Mouse (Mus musculus) neural tube, embryonic 14.5 days (tissue): ENCODE measurements at regions not wholly inside any gene's neighbourhood (a gene's known extent, or its start where the extent isn't known, plus 50 kb on each side); places are given as distances from the start of the nearest gene placed in this dataset.

ENCODE experiments used
- ATAC-seq: fragments of 200-750 bp; cut with Nextera tagmentation; 2 replicates; pipeline ENCODE4 v1.8.0; 2017; ENCODE audit warnings: low read depth, mild to moderate bottlenecking, moderate TSS enrichment, moderate library complexity
- H3K27ac ChIP-seq: fragments of 300-500 bp; sonication (generic); 2 replicates; pipeline ENCODE4 v1.5.1; 2014; ENCODE audit warnings: low read depth, mild to moderate bottlenecking, control low read depth, low read length, moderate library complexity, mixed read lengths
- H3K27me3 ChIP-seq: fragments of 300-500 bp; sonication (generic); 2 replicates; pipeline ENCODE4 v1.6.1; 2014; ENCODE audit warnings: low read length; ENCODE audit not compliant: control insufficient read depth, insufficient read depth
- H3K36me3 ChIP-seq: fragments of 300-500 bp; sonication (generic); 2 replicates; pipeline ENCODE4 v1.6.1; 2014; ENCODE audit warnings: low read length, mixed read lengths; ENCODE audit not compliant: control insufficient read depth, insufficient read depth
- H3K4me1 ChIP-seq: fragments of 300-500 bp; sonication (generic); 2 replicates; pipeline ENCODE4 v1.6.1; 2014; ENCODE audit warnings: low read length; ENCODE audit not compliant: control insufficient read depth, insufficient read depth
- H3K4me2 ChIP-seq: fragments of 300-500 bp; sonication (generic); 2 replicates; pipeline ENCODE4 v1.6.1; 2014; ENCODE audit warnings: mild to moderate bottlenecking, low read depth, low read length, control low read depth
- H3K4me3 ChIP-seq: fragments of 300-500 bp; sonication (generic); 2 replicates; pipeline ENCODE4 v1.5.1; 2014; ENCODE audit warnings: low read depth, low read length, control low read depth, mixed read lengths
- H3K9ac ChIP-seq: fragments of 300-500 bp; sonication (generic); replicated peaks from 2 replicates; pipeline ENCODE4 v1.6.1; 2014; ENCODE audit warnings: low read depth, mild to moderate bottlenecking, control low read depth, low read length, mixed read lengths
- H3K9me3 ChIP-seq: fragments of 300-500 bp; sonication (generic); 2 replicates; pipeline ENCODE4 v1.6.1; 2016; ENCODE audit warnings: low read length; ENCODE audit not compliant: control insufficient read depth
- WGBS: fragments of 180-500 bp; shearing (Covaris S2); extraction: QIAGEN DNeasy Blood & Tissue Kit; methylation state at CpG from one replicate; pipeline ENCODE4 v1.1.7; 2014; 5-methylcytosine and 5-hydroxymethylcytosine counted together

DNA sequence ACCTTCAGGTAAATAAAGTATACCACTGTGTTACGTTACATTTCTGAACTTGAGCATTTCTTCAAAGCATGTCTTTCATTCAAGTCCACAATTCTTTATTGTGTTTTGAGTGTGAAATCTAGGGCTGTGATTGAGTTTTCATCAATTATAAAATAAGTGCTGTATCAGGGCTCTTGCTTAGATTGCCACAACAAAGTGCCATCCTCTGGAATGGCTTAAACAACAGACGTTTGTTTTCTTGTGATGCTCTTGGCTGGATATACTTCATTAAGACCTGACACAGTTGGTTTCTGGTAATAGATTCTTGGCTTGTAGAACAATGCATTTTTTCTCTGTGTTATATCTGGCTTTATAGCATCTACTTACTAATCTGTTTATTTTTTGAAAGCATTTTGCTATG, 674.3 kb upstream of the Marcks start:
- Histone ChIP-seq H3K27me3 (no peaks in the 10 kb centered on the region), H3K4me3 (no peak overlapping the region), H3K9ac (no peak overlapping the region), H3K9me3 (no peaks in the 10 kb centered on the region), H3K4me2 (no peak overlapping the region), H3K27ac (no peak overlapping the region), H3K36me3 (no peaks in the 10 kb centered on the region), H3K4me1 (peaks cover 4% of the 10 kb centered on the region)
- no peak for ATAC-seq
- WGBS = 25% methylated on average over 2 of the region's 2 CpGs

DNA sequence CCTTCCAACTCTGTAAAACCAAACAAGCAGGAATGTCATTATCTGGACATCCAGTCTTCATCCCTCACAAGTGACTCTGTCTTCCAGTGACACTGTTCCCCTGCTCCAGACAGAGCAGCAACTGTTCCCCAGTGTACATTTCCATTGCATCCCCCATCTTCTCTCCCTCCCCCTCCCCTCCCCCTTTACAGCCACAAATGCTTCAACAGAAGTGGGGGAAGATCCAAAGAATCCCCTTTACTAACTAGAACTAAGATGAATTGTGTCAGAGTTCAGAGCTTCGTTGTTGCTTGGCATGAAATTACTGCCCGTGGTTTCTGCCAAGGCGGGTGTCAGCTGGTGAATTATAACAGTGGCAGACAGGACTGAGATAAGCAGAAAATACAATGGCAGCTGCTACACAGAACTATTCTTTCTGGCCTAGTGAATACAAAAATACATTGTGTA, 673.7 kb upstream of the Marcks start:
- H3K4me1 ChIP-seq = peaks cover 4% of the 10 kb centered on the region
- no peak overlapping the region for H3K27ac ChIP-seq
- H3K9ac ChIP-seq = no peak overlapping the region
- H3K27me3 ChIP-seq = no peaks in the 10 kb centered on the region
- H3K4me3 ChIP-seq = no peak overlapping the region
- 9% methylated on average over 3 of the region's 3 CpGs for WGBS
- H3K4me2 ChIP-seq = no peak overlapping the region
- peak; percentile 81 for ATAC-seq
- no peaks in the 10 kb centered on the region for H3K9me3 ChIP-seq
- no peaks in the 10 kb centered on the region for H3K36me3 ChIP-seq

DNA sequence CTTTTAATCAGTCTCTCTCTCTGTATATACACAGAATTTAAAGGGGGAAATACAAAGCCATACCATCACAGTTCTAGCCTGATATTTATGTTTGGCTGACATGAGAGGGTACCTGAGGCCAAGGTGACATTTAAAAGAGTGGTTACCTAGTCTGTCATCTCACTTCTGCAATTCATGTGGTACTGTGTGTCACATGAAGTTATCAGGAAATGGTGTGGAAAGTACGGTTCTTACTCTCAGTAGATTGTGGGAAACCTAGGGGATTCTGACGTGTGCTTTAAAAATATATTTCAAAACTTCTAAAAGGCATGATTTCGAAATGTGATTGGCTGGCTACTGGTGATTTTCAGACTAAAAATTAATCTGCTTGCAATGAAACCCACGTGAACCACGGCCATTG, 673.1 kb upstream of the Marcks start:
- ATAC-seq = no peak
- Histone ChIP-seq H3K4me2 (no peak overlapping the region), H3K9me3 (no peaks in the 10 kb centered on the region), H3K36me3 (no peaks in the 10 kb centered on the region), H3K9ac (no peak overlapping the region), H3K4me3 (no peak overlapping the region), H3K27ac (no peak overlapping the region), H3K27me3 (no peaks in the 10 kb centered on the region), H3K4me1 (peaks cover 4% of the 10 kb centered on the region)
- WGBS = 68% methylated on average over 5 of the region's 5 CpGs

DNA sequence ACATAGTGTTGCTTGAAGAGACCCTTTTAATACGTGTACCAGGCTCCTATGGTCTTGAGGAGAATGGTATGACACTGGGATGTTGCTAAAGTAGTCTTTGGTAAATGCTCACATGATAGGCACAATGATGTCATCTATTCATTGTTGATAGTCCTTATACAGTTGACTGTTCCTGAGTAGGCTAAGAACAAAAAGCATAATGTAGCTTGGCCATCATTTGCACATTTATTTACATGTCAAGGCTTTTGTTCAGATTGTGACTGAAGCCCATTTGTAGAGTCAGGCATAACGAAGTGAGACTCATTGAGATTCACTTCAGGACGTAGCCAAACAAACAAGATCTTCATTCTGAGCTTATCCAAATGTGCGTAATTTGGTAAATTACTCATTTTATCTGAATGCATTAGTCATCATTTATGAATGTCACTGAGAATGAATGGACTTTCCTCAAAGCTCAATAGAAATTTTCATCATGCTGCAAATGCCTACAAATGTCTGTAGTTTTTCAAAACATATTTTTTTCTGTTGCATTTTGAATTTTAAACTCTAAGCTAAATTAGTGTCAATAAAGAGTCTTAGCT, 664.6 kb upstream of the Marcks start:
- Histone ChIP-seq H3K9me3 (no peaks in the 10 kb centered on the region), H3K27me3 (no peaks in the 10 kb centered on the region), H3K4me1 (no peaks in the 10 kb centered on the region), H3K36me3 (no peaks in the 10 kb centered on the region), H3K4me2 (no peak overlapping the region), H3K4me3 (no peak overlapping the region), H3K27ac (no peak overlapping the region), H3K9ac (no peak overlapping the region)
- WGBS = 39% methylated on average over 4 of the region's 4 CpGs
- no peak for ATAC-seq

DNA sequence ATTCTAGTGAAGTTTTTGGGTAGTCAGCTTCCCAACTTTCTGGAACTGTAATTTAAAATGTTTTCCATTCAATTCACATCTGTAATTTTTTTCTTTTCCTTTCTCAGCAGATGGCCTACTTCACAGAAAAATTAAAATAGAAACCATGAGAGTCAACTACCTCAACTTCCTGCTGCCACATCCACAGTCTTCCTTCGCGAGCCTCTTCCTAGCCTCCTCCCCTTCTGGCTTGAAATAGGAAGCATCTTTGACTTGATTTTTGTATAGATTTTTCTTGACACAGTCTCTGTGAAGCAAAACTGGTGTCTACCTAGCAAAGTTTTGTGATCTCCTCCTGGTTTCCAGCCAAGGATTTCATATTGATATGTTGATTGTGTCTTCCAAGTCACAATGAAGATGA, 660.7 kb upstream of the Marcks start:
- Histone ChIP-seq H3K36me3 (no peaks in the 10 kb centered on the region), H3K4me1 (no peaks in the 10 kb centered on the region), H3K27ac (no peak overlapping the region), H3K27me3 (no peaks in the 10 kb centered on the region), H3K4me2 (no peak overlapping the region), H3K9me3 (no peaks in the 10 kb centered on the region), H3K4me3 (no peak overlapping the region), H3K9ac (no peak overlapping the region)
- ATAC-seq = no peak
- WGBS = 91% methylated on average over 2 of the region's 2 CpGs

DNA sequence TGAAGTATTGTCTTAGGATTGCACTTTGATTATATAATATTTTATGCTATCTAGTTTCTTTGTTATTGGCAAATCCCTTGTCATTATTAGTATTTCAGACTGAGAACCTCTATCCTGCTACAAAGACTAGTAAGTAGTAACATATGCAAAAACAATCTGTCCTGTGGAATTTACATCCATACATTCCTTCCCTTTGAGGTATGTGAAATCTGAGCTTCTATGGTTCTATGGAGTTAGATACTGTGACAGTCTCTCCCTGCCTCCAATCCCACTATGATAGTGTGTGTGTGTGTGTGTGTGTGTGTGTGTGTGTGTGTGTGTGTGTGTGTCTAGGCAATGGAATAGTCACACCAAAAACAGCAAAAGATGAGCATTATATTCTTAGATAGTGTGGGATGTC, 659.6 kb upstream of the Marcks start:
- no peak overlapping the region for H3K4me3 ChIP-seq
- no peaks in the 10 kb centered on the region for H3K27me3 ChIP-seq
- no peak overlapping the region for H3K9ac ChIP-seq
- H3K9me3 ChIP-seq = no peaks in the 10 kb centered on the region
- H3K4me1 ChIP-seq = no peaks in the 10 kb centered on the region
- no peak overlapping the region for H3K27ac ChIP-seq
- H3K4me2 ChIP-seq = no peak overlapping the region
- no peak for ATAC-seq
- H3K36me3 ChIP-seq = no peaks in the 10 kb centered on the region

DNA sequence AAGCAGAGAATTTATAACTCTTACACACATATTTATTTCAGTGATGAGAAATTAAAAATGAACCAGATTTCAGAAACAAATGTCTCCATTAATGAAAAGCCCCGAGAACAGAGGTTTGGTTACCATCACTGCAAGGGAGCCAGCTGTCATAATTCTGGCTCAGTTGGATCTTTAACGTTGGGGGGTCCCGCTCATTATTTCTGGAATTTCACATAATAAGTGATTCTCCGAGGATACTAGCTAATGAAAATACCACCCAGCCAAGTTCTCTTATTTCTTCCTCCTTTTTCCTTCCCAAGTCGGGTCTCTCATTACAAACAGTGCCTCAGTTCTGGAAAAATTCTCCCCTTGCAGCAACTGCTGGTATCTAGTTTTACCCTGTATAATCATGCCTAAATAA, 659.0 kb upstream of the Marcks start:
- WGBS = 63% methylated on average over 5 of the region's 5 CpGs
- Histone ChIP-seq H3K9me3 (no peaks in the 10 kb centered on the region), H3K4me1 (no peaks in the 10 kb centered on the region), H3K4me2 (no peak overlapping the region), H3K27me3 (no peaks in the 10 kb centered on the region), H3K4me3 (no peak overlapping the region), H3K36me3 (no peaks in the 10 kb centered on the region), H3K9ac (no peak overlapping the region), H3K27ac (no peak overlapping the region)
- no peak for ATAC-seq

DNA sequence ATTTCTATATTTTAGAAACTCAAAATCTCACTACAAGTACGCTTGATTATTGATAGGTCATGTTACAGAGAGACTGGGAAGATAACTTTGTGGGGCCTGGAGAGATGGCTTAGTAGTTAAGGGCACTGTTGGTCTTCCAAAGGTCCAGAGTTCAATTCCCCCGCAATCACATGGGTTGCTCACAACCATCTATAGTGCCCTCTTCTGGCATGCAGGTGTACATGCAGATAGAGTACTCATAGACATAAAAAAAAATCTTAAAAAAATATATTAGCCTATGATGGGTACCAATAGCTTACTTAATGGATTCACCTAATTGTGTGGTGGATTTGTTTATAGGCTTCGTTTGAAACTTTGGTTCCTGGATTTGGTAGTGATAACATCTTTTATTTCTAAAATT, 654.2 kb upstream of the Marcks start:
- Histone ChIP-seq H3K27ac (no peak overlapping the region), H3K9me3 (no peaks in the 10 kb centered on the region), H3K9ac (no peak overlapping the region), H3K36me3 (no peaks in the 10 kb centered on the region), H3K4me2 (no peak overlapping the region), H3K27me3 (no peaks in the 10 kb centered on the region), H3K4me1 (no peaks in the 10 kb centered on the region), H3K4me3 (no peak overlapping the region)
- no peak for ATAC-seq
- 83% methylated on average over 3 of the region's 3 CpGs for WGBS

DNA sequence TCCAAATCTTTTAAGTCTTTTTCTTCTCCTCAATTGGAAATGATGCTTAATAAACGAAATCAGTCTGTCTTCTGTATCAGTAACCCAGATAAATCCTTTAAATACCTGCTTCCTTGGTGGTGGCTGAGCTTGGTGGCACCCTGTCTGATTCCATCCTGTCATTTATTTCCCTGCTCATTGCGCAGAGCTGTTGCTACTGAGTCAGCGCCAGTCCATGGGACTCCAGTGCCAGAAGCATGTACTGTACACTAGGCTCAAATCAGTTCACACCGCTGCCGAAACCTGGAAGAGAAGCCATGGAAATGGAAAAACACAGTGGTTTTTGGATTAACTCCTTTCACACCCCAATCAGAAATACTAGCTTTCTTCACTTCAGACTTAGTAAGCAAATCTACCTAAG, 649.3 kb upstream of the Marcks start:
- WGBS = 92% methylated on average over 5 of the region's 5 CpGs
- Histone ChIP-seq H3K4me3 (no peak overlapping the region), H3K27ac (no peak overlapping the region), H3K4me1 (no peaks in the 10 kb centered on the region), H3K4me2 (no peak overlapping the region), H3K36me3 (no peaks in the 10 kb centered on the region), H3K27me3 (no peaks in the 10 kb centered on the region), H3K9ac (no peak overlapping the region), H3K9me3 (no peaks in the 10 kb centered on the region)
- no peak for ATAC-seq
